Mouse (Mus musculus) midbrain, embryonic 16.5 days (tissue): ENCODE measurements around the gene Itga8. TPM values are rescaled to one million over a fixed set of nuclear protein-coding genes. Genes with fewer than 3 reads are reported as not detected.

Source experiments
- ATAC-seq: fragments of 200-750 bp; cut with Nextera tagmentation; 2 replicates; pipeline ENCODE4 v1.8.0; 2017; ENCODE audit warnings: moderate TSS enrichment
- H3K27ac ChIP-seq: fragments of 300-500 bp; sonication (generic); 2 replicates; pipeline ENCODE4 v1.5.1; 2014; ENCODE audit warnings: mild to moderate bottlenecking, low read length, mixed read lengths
- H3K27me3 ChIP-seq: fragments of 300-500 bp; sonication (generic); 2 replicates; pipeline ENCODE4 v1.6.1; 2014; ENCODE audit warnings: low read depth, low read length, mixed read lengths; ENCODE audit not compliant: control insufficient read depth, insufficient read depth
- H3K36me3 ChIP-seq: fragments of 300-500 bp; sonication (generic); 2 replicates; pipeline ENCODE4 v1.6.1; 2014; ENCODE audit warnings: mild to moderate bottlenecking, low read length, moderate library complexity, mixed read lengths; ENCODE audit not compliant: control insufficient read depth, insufficient read depth
- H3K4me1 ChIP-seq: fragments of 300-500 bp; sonication (generic); 2 replicates; pipeline ENCODE4 v1.6.1; 2014; ENCODE audit warnings: mild to moderate bottlenecking, low read length, mixed read lengths; ENCODE audit not compliant: control insufficient read depth, insufficient read depth
- H3K4me2 ChIP-seq: fragments of 300-500 bp; sonication (generic); 2 replicates; pipeline ENCODE4 v1.6.1; 2014; ENCODE audit warnings: mild to moderate bottlenecking, low read length, mixed read lengths
- H3K4me3 ChIP-seq: fragments of 300-500 bp; sonication (generic); 2 replicates; pipeline ENCODE4 v1.5.1; 2014; ENCODE audit warnings: low read depth, mild to moderate bottlenecking, low read length, moderate library complexity, mixed read lengths
- H3K9ac ChIP-seq: fragments of 300-500 bp; sonication (generic); 2 replicates; pipeline ENCODE4 v1.6.1; 2014; ENCODE audit warnings: low read depth, low read length, mixed read lengths
- H3K9me3 ChIP-seq: fragments of 300-500 bp; sonication (generic); replicated peaks from 2 replicates; pipeline ENCODE4 v1.6.1; 2014; ENCODE audit warnings: mild to moderate bottlenecking, low read length, mixed read lengths; ENCODE audit not compliant: control insufficient read depth, poor library complexity, severe bottlenecking
- WGBS: fragments of 180-500 bp; shearing (Covaris S2); extraction: QIAGEN DNeasy Blood & Tissue Kit; methylation state at CpG from one replicate; pipeline ENCODE4 v1.1.7; 2014; 5-methylcytosine and 5-hydroxymethylcytosine counted together
- polyA plus RNA-seq: library from polyadenylated mRNA; unstranded; fragments of >200 nt; fragmentation: Nextera tagmentation; extraction: Ambion mirVana; gene quantifications from 2 replicates; pipeline ENCODE4 v1.2.1, GENCODE M21; 2015

The Itga8 gene
- polyA plus RNA-seq, 1 experiment from 2014 or later, result 2.6 TPM

- WGBS, result 57% methylated on average over 1 of the region's 1 CpGs
- Histone ChIP-seq H3K9ac (no peak overlapping the region), H3K27me3 (no peaks in the 10 kb centered on the region), H3K27ac (no peak overlapping the region), H3K9me3 (no peaks in the 10 kb centered on the region), H3K4me1 (no peaks in the 10 kb centered on the region), H3K36me3 (no peaks in the 10 kb centered on the region), H3K4me2 (no peak overlapping the region), H3K4me3 (no peak overlapping the region)
- no peak for ATAC-seq
These were observed 144.7 kb downstream of the Itga8 start for GRCm38 (mm10) chr2:12157001-12157400.

DNA sequence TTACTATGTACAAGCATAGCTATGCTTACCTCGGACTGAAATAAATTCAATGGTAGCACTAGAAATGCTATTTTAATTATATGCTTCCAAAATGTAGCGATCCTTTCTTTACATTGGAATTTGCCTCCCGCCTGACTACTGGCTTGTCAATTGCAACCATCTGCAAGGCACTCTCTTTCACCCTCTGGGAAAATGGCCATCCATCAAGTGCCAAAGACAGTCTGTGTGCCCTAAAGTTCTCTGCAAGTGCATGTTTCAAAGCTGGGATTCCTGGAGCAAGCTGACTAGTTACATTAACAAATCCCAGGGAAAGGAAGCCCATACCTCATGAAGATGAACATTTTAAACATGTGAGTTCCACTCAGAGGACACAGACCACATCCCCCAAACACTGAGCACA is 145.3 kb downstream of the Itga8 start:
- ATAC-seq, result no peak
- Histone ChIP-seq H3K4me1 (no peaks in the 10 kb centered on the region), H3K27ac (no peak overlapping the region), H3K36me3 (no peaks in the 10 kb centered on the region), H3K27me3 (no peaks in the 10 kb centered on the region), H3K9me3 (no peaks in the 10 kb centered on the region), H3K9ac (no peak overlapping the region), H3K4me2 (no peak overlapping the region), H3K4me3 (no peak overlapping the region)
- WGBS, result 90% methylated on average over 3 of the region's 3 CpGs

- no peak overlapping the region for H3K4me3 ChIP-seq
- H3K4me1 ChIP-seq, result no peaks in the 10 kb centered on the region
- no peak for ATAC-seq
- WGBS, result 84% methylated on average over 6 of the region's 6 CpGs
- no peak overlapping the region for H3K27ac ChIP-seq
- no peaks in the 10 kb centered on the region for H3K9me3 ChIP-seq
- H3K9ac ChIP-seq, result no peak overlapping the region
- H3K36me3 ChIP-seq, result no peaks in the 10 kb centered on the region
- no peaks in the 10 kb centered on the region for H3K27me3 ChIP-seq
- no peak overlapping the region for H3K4me2 ChIP-seq
These were observed 147.0 kb downstream of the Itga8 start for GRCm38 (mm10) chr2:12154676-12155075.

- Histone ChIP-seq H3K4me1 (no peaks in the 10 kb centered on the region), H3K27ac (no peak overlapping the region), H3K4me3 (no peak overlapping the region), H3K36me3 (no peaks in the 10 kb centered on the region), H3K4me2 (no peak overlapping the region), H3K27me3 (no peaks in the 10 kb centered on the region), H3K9ac (no peak overlapping the region), H3K9me3 (no peaks in the 10 kb centered on the region)
- WGBS, result 90% methylated on average over 1 of the region's 1 CpGs
- ATAC-seq, result no peak
These were observed 148.2 kb downstream of the Itga8 start for GRCm38 (mm10) chr2:12153551-12153950.

GRCm38 (mm10) chr2:12147902-12148301 is 153.8 kb downstream of the Itga8 start:
- H3K36me3 ChIP-seq, result no peaks in the 10 kb centered on the region
- H3K27me3 ChIP-seq, result no peaks in the 10 kb centered on the region
- H3K9ac ChIP-seq, result no peak overlapping the region
- no peak overlapping the region for H3K4me3 ChIP-seq
- H3K4me1 ChIP-seq, result no peaks in the 10 kb centered on the region
- ATAC-seq, result no peak
- H3K27ac ChIP-seq, result no peak overlapping the region
- WGBS, result 69% methylated on average over 2 of the region's 2 CpGs
- no peak overlapping the region for H3K4me2 ChIP-seq
- H3K9me3 ChIP-seq, result no peaks in the 10 kb centered on the region

DNA sequence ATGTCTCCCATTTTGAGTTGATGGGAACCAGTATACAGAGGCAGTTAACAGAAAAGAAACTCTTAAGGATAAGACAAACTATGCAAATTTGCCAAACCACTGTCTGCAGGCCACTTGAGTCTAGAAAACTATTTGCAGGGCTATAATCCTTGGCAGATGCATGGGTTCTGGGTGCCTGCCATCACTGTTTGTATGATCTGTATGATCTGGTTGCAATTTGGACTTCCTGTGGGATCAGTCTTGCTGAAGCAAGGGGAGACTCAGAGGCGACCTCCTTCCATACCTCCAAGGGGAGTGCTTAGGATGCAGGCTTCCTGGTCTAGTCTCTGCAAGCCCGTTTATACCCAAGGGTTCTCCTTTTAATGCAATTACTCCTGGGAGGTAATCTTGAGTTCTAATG is 155.1 kb downstream of the Itga8 start:
- Histone ChIP-seq H3K36me3 (no peaks in the 10 kb centered on the region), H3K27ac (no peak overlapping the region), H3K4me1 (no peaks in the 10 kb centered on the region), H3K27me3 (no peaks in the 10 kb centered on the region), H3K4me2 (no peak overlapping the region), H3K9ac (no peak overlapping the region), H3K9me3 (no peaks in the 10 kb centered on the region), H3K4me3 (no peak overlapping the region)
- 56% methylated on average over 2 of the region's 2 CpGs for WGBS
- no peak for ATAC-seq

DNA sequence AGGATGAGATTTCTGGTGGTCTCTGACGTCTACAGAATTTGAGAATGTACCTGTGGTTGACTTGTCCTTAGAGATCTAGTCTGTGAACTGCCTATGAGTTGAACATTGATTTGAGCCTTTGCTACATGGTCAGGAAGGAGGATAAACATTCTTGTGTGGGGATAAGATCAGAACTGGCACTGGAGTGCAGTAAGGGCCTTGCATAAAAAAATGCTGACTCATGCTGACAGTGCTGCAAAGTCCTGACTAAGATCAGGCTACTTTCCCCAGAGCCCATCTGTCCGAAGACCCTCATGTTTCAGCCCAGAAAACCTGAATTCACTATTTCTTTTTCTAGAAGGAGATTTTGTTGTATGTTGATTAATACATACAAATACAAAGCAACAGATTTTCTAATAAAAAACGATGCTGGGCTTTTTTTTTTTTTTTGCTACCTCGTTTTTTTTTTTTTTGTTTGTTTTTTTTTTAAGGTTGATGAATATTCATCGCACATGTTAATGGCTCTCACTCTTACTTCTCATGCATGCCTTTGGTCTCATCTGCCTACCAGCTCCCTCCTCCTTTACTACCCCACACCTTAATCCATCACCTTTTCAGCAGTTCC is 162.9 kb downstream of the Itga8 start:
- Histone ChIP-seq H3K4me3 (no peak overlapping the region), H3K27ac (no peak overlapping the region), H3K27me3 (no peaks in the 10 kb centered on the region), H3K4me1 (no peaks in the 10 kb centered on the region), H3K9me3 (no peaks in the 10 kb centered on the region), H3K4me2 (no peak overlapping the region), H3K9ac (no peak overlapping the region), H3K36me3 (no peaks in the 10 kb centered on the region)
- no peak for ATAC-seq
- WGBS, result 82% methylated on average over 5 of the region's 5 CpGs

GRCm38 (mm10) chr2:12126580-12126979 is 175.1 kb downstream of the Itga8 start:
- Histone ChIP-seq H3K4me1 (no peaks in the 10 kb centered on the region), H3K4me2 (no peak overlapping the region), H3K36me3 (no peaks in the 10 kb centered on the region), H3K9ac (no peak overlapping the region), H3K4me3 (no peak overlapping the region), H3K27me3 (no peaks in the 10 kb centered on the region), H3K9me3 (no peaks in the 10 kb centered on the region), H3K27ac (no peak overlapping the region)
- ATAC-seq, result no peak

- H3K27ac ChIP-seq, result no peak overlapping the region
- no peaks in the 10 kb centered on the region for H3K36me3 ChIP-seq
- no peak for ATAC-seq
- H3K4me2 ChIP-seq, result no peak overlapping the region
- WGBS, result 95% methylated on average over 2 of the region's 2 CpGs
- H3K4me1 ChIP-seq, result no peaks in the 10 kb centered on the region
- H3K27me3 ChIP-seq, result no peaks in the 10 kb centered on the region
- no peak overlapping the region for H3K9ac ChIP-seq
- no peak overlapping the region for H3K4me3 ChIP-seq
- H3K9me3 ChIP-seq, result 0 out of 2 replicates have a peak, but pooled peaks cover 2% of the 10 kb centered on the region
These were observed 186.2 kb downstream of the Itga8 start for GRCm38 (mm10) chr2:12115479-12115878.
